In the genomic region with DNA sequence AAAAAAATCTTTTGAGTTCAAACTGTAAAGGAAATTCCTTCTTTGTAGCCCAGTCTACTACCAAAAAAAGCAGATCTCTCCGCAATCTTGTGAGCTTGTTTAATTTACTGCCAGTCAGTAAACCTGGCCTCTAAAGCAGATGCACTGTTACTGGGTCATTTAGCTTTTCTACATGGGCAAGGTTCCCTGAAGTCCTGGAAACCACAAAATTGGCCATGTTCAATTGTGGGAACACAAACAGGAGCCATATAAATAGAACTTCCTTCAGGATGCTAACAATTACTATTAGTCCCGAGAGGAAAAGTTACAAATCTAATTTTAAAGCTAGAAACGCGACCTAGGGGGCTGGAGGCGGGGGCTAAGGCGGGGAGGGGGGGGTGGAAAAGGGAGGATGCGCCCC, we compare ENCODE assay signal across 7 mouse cellular contexts. TPM values are rescaled to one million over a fixed set of nuclear protein-coding genes. Genes with fewer than 3 reads are reported as not detected.
DNase-seq lines count a peak whose midpoint lies in the region; ATAC-seq and TF ChIP-seq lines count a peak whose summit lies in the region.

No protein-coding gene starts in this region.

- H3K4me1 ChIP-seq in spleen, adult 2 months (ENCODE audit: control insufficient read depth, insufficient read depth, insufficient read length) = no peaks in the 10 kb centered on the region
- peaks cover 14% of the 10 kb centered on the region for H3K4me1 ChIP-seq in hindbrain, embryonic 13.5 days (replicated peaks)
- no peaks in the 10 kb centered on the region for H3K4me1 ChIP-seq in midbrain, postnatal 0 days (ENCODE audit: insufficient read depth, low read length)

- TF ChIP-seq POLR2A in spleen, adult 2 months (IDR thresholded peaks at IDR 0.05; ENCODE audit: low read depth, low read length) = no peak

- ATAC-seq in hindbrain, embryonic 13.5 days (ENCODE audit: low FRiP score) = no peak
- ATAC-seq in midbrain, postnatal 0 days (ENCODE audit: low FRiP score) = no peak
- no peak for ATAC-seq in activated CD4-positive, CD25-positive, alpha-beta regulatory T cell, adult 4 months

- no peaks in the 10 kb centered on the region for H3K9me3 ChIP-seq in hindbrain, embryonic 13.5 days
- no peaks in the 10 kb centered on the region for H3K9me3 ChIP-seq in midbrain, postnatal 0 days (ENCODE audit: low read length)

- no peak for DNase-seq in spleen, adult 2 months (ENCODE audit: low read depth in 1 of 2, low spot score in 2 of 2)
- no peak for DNase-seq in spleen, postnatal 10 days (ENCODE audit: low spot score in 2 of 2)
- DNase-seq in cerebellum, adult 9-11 months = peak; percentile 45
- peak; percentile 32 for DNase-seq in midbrain, postnatal 0 days (ENCODE audit: low spot score)
- DNase-seq in urinary bladder, postnatal 10 days (ENCODE audit: low spot score) = no peak

- peak overlapping the region; percentile 59 for H3K9ac ChIP-seq in hindbrain, embryonic 13.5 days
- H3K9ac ChIP-seq in midbrain, postnatal 0 days (replicated peaks; ENCODE audit: low read length, poor library complexity, severe bottlenecking) = peak overlapping the region; percentile 54; the same call in 1 of the 2 replicates

- H3K36me3 ChIP-seq in spleen, adult 2 months (ENCODE audit: control insufficient read depth, insufficient read depth, low read length) = no peaks in the 10 kb centered on the region
- H3K36me3 ChIP-seq in hindbrain, embryonic 13.5 days = no peaks in the 10 kb centered on the region
- no peaks in the 10 kb centered on the region for H3K36me3 ChIP-seq in midbrain, postnatal 0 days (ENCODE audit: insufficient read depth, low read length)

- no peak for TF ChIP-seq CTCF in spleen, adult 2 months (IDR thresholded peaks at IDR 0.05; ENCODE audit: extremely low read depth, insufficient read depth, insufficient read length, insufficient replicate concordance)
- no peak for TF ChIP-seq CTCF in midbrain, postnatal 0 days (IDR thresholded peaks at IDR 0.05)

- peak overlapping the region; percentile 61 for H3K4me3 ChIP-seq in spleen, adult 2 months (ENCODE audit: extremely low read depth, insufficient read depth, insufficient read length)
- peak overlapping the region; percentile 42 for H3K4me3 ChIP-seq in hindbrain, embryonic 13.5 days
- peak overlapping the region; percentile 43 for H3K4me3 ChIP-seq in midbrain, postnatal 0 days (ENCODE audit: low read depth, low read length)

- H3K4me2 ChIP-seq in hindbrain, embryonic 13.5 days = peak overlapping the region; percentile 54
- H3K4me2 ChIP-seq in midbrain, postnatal 0 days (ENCODE audit: low read depth, low read length, poor library complexity, severe bottlenecking) = peak overlapping the region; percentile 58

- H3K27me3 ChIP-seq in spleen, adult 2 months (ENCODE audit: control insufficient read depth, insufficient read depth, low read length) = no peaks in the 10 kb centered on the region
- no peaks in the 10 kb centered on the region for H3K27me3 ChIP-seq in hindbrain, embryonic 13.5 days
- H3K27me3 ChIP-seq in midbrain, postnatal 0 days (ENCODE audit: insufficient read depth, low read length) = no peaks in the 10 kb centered on the region

- H3K27ac ChIP-seq in spleen, adult 2 months (ENCODE audit: insufficient read depth, low read length) = no peak overlapping the region
- H3K27ac ChIP-seq in hindbrain, embryonic 13.5 days = no peak overlapping the region
- no peak overlapping the region for H3K27ac ChIP-seq in midbrain, postnatal 0 days (ENCODE audit: low read depth, low read length)

- WGBS in spleen, adult 2 months = 8% methylated on average over 7 of the region's 7 CpGs
- 7% methylated on average over 7 of the region's 7 CpGs for WGBS in hindbrain, embryonic 13.5 days
- 9% methylated on average over 7 of the region's 7 CpGs for WGBS in midbrain, postnatal 0 days

RNA-seq across cellular contexts. Expression of gene Kif18a, which starts 2.9 kb away (rescaled TPM):
- 0.38 and 0.48 TPM in 2 replicates for polyA plus RNA-seq in spleen, adult 2 months (2012; rRNA removed)
- 6.6 and 7.9 TPM in 2 replicates for polyA plus RNA-seq in hindbrain, embryonic 13.5 days (2015; fragmentation: Nextera tagmentation; extraction: Ambion mirVana)
- total RNA-seq in midbrain, postnatal 0 days (2014; rRNA removed) = 1.6 and 3.0 TPM in 2 replicates
- 1.5 and 1.7 TPM in 2 replicates for polyA plus RNA-seq in midbrain, postnatal 0 days (2015; fragmentation: Nextera tagmentation; extraction: Ambion mirVana)
- polyA plus RNA-seq in activated CD4-positive, CD25-positive, alpha-beta regulatory T cell, adult 4 months (2017; shearing (Covaris generic)) = 1 to 10 TPM; 6.2 to 8.7 TPM

RNA-seq across cellular contexts. Expression of gene Mettl15, which starts 3.0 kb away (rescaled TPM):
- 1.2 and 1.4 TPM in 2 replicates for polyA plus RNA-seq in spleen, adult 2 months (2012; rRNA removed)
- polyA plus RNA-seq in hindbrain, embryonic 13.5 days (2015; fragmentation: Nextera tagmentation; extraction: Ambion mirVana) = 7.6 and 9.5 TPM in 2 replicates
- 5.9 and 10.2 TPM in 2 replicates for total RNA-seq in midbrain, postnatal 0 days (2014; rRNA removed)
- 7.4 and 9.1 TPM in 2 replicates for polyA plus RNA-seq in midbrain, postnatal 0 days (2015; fragmentation: Nextera tagmentation; extraction: Ambion mirVana)
- polyA plus RNA-seq in activated CD4-positive, CD25-positive, alpha-beta regulatory T cell, adult 4 months (2017; shearing (Covaris generic)) = 10 to 100 TPM; 13.3 to 18.6 TPM

Comparison
In these comparisons a context has a peak if more than half of its experiments do, and no peak if none do; other contexts are left out.
1. DNase-seq: peak in cerebellum, adult 9-11 months (single experiment) and midbrain, postnatal 0 days (single experiment); none in spleen, adult 2 months (0 of 2), spleen, postnatal 10 days (0 of 2) and urinary bladder, postnatal 10 days (single experiment).
2. Peak in every context shown above with its lines, with median percentiles within 50 percentile points of each other: H3K4me3 ChIP-seq.